ENCODE assay signal across 8 mouse cellular contexts in genomic region chr9:107602068-107602648, GRCm38 (mm10). TPM values are rescaled to one million over a fixed set of nuclear protein-coding genes. Genes with fewer than 3 reads are reported as not detected.
DNase-seq lines count a peak whose midpoint lies in the region; ATAC-seq and TF ChIP-seq lines count a peak whose summit lies in the region.

No protein-coding gene starts in this region.

- TF ChIP-seq RAD21 in CH12.LX (IDR thresholded peaks at IDR 0.05; ENCODE audit: low read depth, low read length): peak; percentile 99

- TF ChIP-seq CTCF in CH12.LX (conservative IDR thresholded peaks at IDR 0.05 in 1 of 2, IDR thresholded peaks at IDR 0.05 in 1 of 2; ENCODE audit: low read depth in 2 of 2, low read length in 2 of 2): peak; percentile 94 to 99

- H3K79me2 ChIP-seq in CH12.LX (replicated peaks; ENCODE audit: control insufficient read depth, extremely low read depth, insufficient read depth, poor library complexity, severe bottlenecking): no peaks in the 10 kb centered on the region

- H3K36me3 ChIP-seq in CH12.LX (replicated peaks in 1 of 2; ENCODE audit: control insufficient read depth in 1 of 2, insufficient read depth in 1 of 2, low read length in 1 of 2): peaks cover 4 to 45% of the 10 kb centered on the region in 2 experiments
- H3K36me3 ChIP-seq in forebrain, embryonic 12.5 days (replicated peaks): no peaks in the 10 kb centered on the region
- H3K36me3 ChIP-seq in heart, embryonic 16.5 days (ENCODE audit: control insufficient read depth, insufficient read depth): no peaks in the 10 kb centered on the region
- no peaks in the 10 kb centered on the region for H3K36me3 ChIP-seq in liver, embryonic 13.5 days
- H3K36me3 ChIP-seq in stomach, embryonic 15.5 days: no peaks in the 10 kb centered on the region

- WGBS in forebrain, embryonic 12.5 days: 13% methylated on average over 10 of the region's 10 CpGs
- whole genome bisulfite sequencing in heart, embryonic 16.5 days: 6% methylated on average over 10 of the region's 10 CpGs
- WGBS in liver, embryonic 13.5 days (ENCODE audit: insufficient replicate concordance): under 1% methylated on average over 10 of the region's 10 CpGs
- 11% methylated on average over 10 of the region's 10 CpGs for WGBS in stomach, embryonic 15.5 days

- H3K4me2 ChIP-seq in CH12.LX (ENCODE audit: insufficient read depth, low read depth, poor library complexity, severe bottlenecking): 0 out of 2 replicates have a peak overlapping the region, but pooled peaks have one; percentile 0
- H3K4me2 ChIP-seq in forebrain, embryonic 12.5 days: no peak overlapping the region
- 0 out of 2 replicates have a peak overlapping the region, but pooled peaks have one; percentile 13 for H3K4me2 ChIP-seq in heart, embryonic 16.5 days (ENCODE audit: low read depth, low read length)
- peak overlapping the region; percentile 46 for H3K4me2 ChIP-seq in liver, embryonic 13.5 days
- no peak overlapping the region; the same call in 1 of the 2 replicates for H3K4me2 ChIP-seq in stomach, embryonic 15.5 days

- H3K4me3 ChIP-seq in CH12.LX (replicated peaks in 1 of 3; ENCODE audit: low read depth in 2 of 3, low read length in 2 of 3, poor library complexity in 1 of 3): no peak overlapping the region
- no peak overlapping the region for H3K4me3 ChIP-seq in forebrain, embryonic 12.5 days (replicated peaks)
- no peak overlapping the region for H3K4me3 ChIP-seq in heart, embryonic 16.5 days (ENCODE audit: low read length)
- peak overlapping the region; percentile 9; the same call in 1 of the 2 replicates for H3K4me3 ChIP-seq in liver, embryonic 13.5 days (replicated peaks)
- H3K4me3 ChIP-seq in stomach, embryonic 15.5 days (replicated peaks): no peak overlapping the region

- H3K27ac ChIP-seq in CH12.LX (ENCODE audit: insufficient read depth, low read depth): no peak overlapping the region
- H3K27ac ChIP-seq in forebrain, embryonic 12.5 days: no peak overlapping the region
- H3K27ac ChIP-seq in heart, embryonic 16.5 days (ENCODE audit: low read length): peak overlapping the region; percentile 3; the same call in 1 of the 2 replicates
- no peak overlapping the region for H3K27ac ChIP-seq in liver, embryonic 13.5 days
- H3K27ac ChIP-seq in stomach, embryonic 15.5 days: 0 out of 2 replicates have a peak overlapping the region, but pooled peaks have one; percentile 51

- peaks cover 27 to 52% of the 10 kb centered on the region in 2 experiments for H3K4me1 ChIP-seq in CH12.LX (ENCODE audit: control insufficient read depth in 1 of 2, insufficient read depth in 2 of 2)
- peaks cover 29% of the 10 kb centered on the region for H3K4me1 ChIP-seq in forebrain, embryonic 12.5 days
- peaks cover 25% of the 10 kb centered on the region for H3K4me1 ChIP-seq in heart, embryonic 16.5 days (ENCODE audit: control insufficient read depth, insufficient read depth, low read length)
- peaks cover 59% of the 10 kb centered on the region for H3K4me1 ChIP-seq in liver, embryonic 13.5 days (replicated peaks)
- peaks cover 27% of the 10 kb centered on the region; the same call in 1 of the 2 replicates for H3K4me1 ChIP-seq in stomach, embryonic 15.5 days

- dilution Hi-C loops in CH12.LX (cut with MboI; ENCODE audit: extremely low pct_ligation_motif_present, extremely low pct_unique_long_range_greater_than_20kb, low sequenced_read_pairs): no loop called here

- TF ChIP-seq EP300 in CH12.LX (IDR thresholded peaks at IDR 0.05; ENCODE audit: low read length): no peak

- peak overlapping the region; percentile 16; the same call in 1 of the 2 replicates for H3K9ac ChIP-seq in CH12.LX (ENCODE audit: insufficient read depth, low read depth)
- H3K9ac ChIP-seq in forebrain, embryonic 12.5 days: no peak overlapping the region
- peak overlapping the region; percentile 38; the same call in 1 of the 2 replicates for H3K9ac ChIP-seq in heart, embryonic 16.5 days (ENCODE audit: low read length)
- peak overlapping the region; percentile 31; the same call in 1 of the 2 replicates for H3K9ac ChIP-seq in liver, embryonic 13.5 days
- H3K9ac ChIP-seq in stomach, embryonic 15.5 days: no peak overlapping the region

- H3K27me3 ChIP-seq in CH12.LX (replicated peaks): no peaks in the 10 kb centered on the region
- H3K27me3 ChIP-seq in forebrain, embryonic 12.5 days: peaks cover 8% of the 10 kb centered on the region; the same call in 1 of the 2 replicates
- no peaks in the 10 kb centered on the region for H3K27me3 ChIP-seq in heart, embryonic 16.5 days (ENCODE audit: control insufficient read depth, insufficient read depth, low read length)
- H3K27me3 ChIP-seq in liver, embryonic 13.5 days: peaks cover 58% of the 10 kb centered on the region
- no peaks in the 10 kb centered on the region for H3K27me3 ChIP-seq in stomach, embryonic 15.5 days (replicated peaks)

- in situ Hi-C loops in CH12.LX (cut with MboI; ENCODE audit: low pct_ligation_motif_present, low pct_unique_long_range_greater_than_20kb, low sequenced_read_pairs): no loop called here

- peak; percentile 51; the same call in 1 of the 2 replicates for ATAC-seq in cerebellum, adult (ENCODE audit: insufficient number of reproducible peaks, low FRiP score, low TSS enrichment)
- ATAC-seq in forebrain, embryonic 12.5 days (ENCODE audit: low FRiP score): peak; percentile 74
- ATAC-seq in heart, embryonic 16.5 days (replicated peaks; ENCODE audit: extremely low read depth, insufficient read depth, low FRiP score): peak; percentile 23; the same call in 1 of the 2 replicates
- ATAC-seq in liver, embryonic 13.5 days (ENCODE audit: low read depth): peak; percentile 59
- peak; percentile 29; the same call in 1 of the 2 replicates for ATAC-seq in stomach, embryonic 15.5 days (ENCODE audit: insufficient read depth, low FRiP score, low read depth)

- H3K9me3 ChIP-seq in CH12.LX (replicated peaks; ENCODE audit: low read length): no peaks in the 10 kb centered on the region
- H3K9me3 ChIP-seq in forebrain, embryonic 12.5 days: no peaks in the 10 kb centered on the region
- H3K9me3 ChIP-seq in heart, embryonic 16.5 days (replicated peaks; ENCODE audit: control insufficient read depth, low read length): no peaks in the 10 kb centered on the region
- H3K9me3 ChIP-seq in liver, embryonic 13.5 days (replicated peaks): no peaks in the 10 kb centered on the region
- H3K9me3 ChIP-seq in stomach, embryonic 15.5 days: no peaks in the 10 kb centered on the region

- peak; percentile 84 for DNase-seq in CH12.LX (ENCODE audit: extremely low read depth)
- peak; percentile 93 for DNase-seq in kidney, postnatal 14 days
- DNase-seq in liver, embryonic 13.5 days: peak; percentile 81
- DNase-seq in neural tube, embryonic 10.5 days (ENCODE audit: extremely low spot score, low spot score): peak; percentile 96

- peak; percentile 33; the same call in 1 of the 2 replicates for TF ChIP-seq POLR2A in CH12.LX (IDR thresholded peaks at IDR 0.05; ENCODE audit: low read depth, low read length)

TF ChIP-seq in CH12.LX, 34 proteins besides CTCF, POLR2A, EP300 and RAD21 (continues in another document):
- TF ChIP-seq CHD2 (IDR thresholded peaks at IDR 0.05; ENCODE audit: low read length): no peak

RNA-seq across cellular contexts. Expression of gene Sema3b, which starts 6.9 kb away (rescaled TPM):
- total RNA-seq in CH12.LX (2012; rRNA removed) (7.4 and 11.6 TPM in 2 replicates), CH12.LX (2014; rRNA removed) (8.0 and 8.2 TPM in 2 replicates)
- 4.3 and 4.7 TPM in 2 replicates for polyA plus RNA-seq in CH12.LX (2012; ENCODE audit: insufficient read length, low read depth)
- polyA plus RNA-seq in forebrain, embryonic 12.5 days (2016; fragmentation: Nextera tagmentation; extraction: Ambion mirVana): 1.7 and 2.6 TPM in 2 replicates
- 11.0 and 12.0 TPM in 2 replicates for polyA plus RNA-seq in heart, embryonic 16.5 days (2015; fragmentation: Nextera tagmentation; extraction: Ambion mirVana)
- 0.22 and 0.34 TPM in 2 replicates for polyA plus RNA-seq in liver, embryonic 13.5 days (2015; fragmentation: Nextera tagmentation; extraction: Ambion mirVana)
- 13.2 and 16.5 TPM in 2 replicates for polyA plus RNA-seq in stomach, embryonic 15.5 days (2015; fragmentation: Nextera tagmentation; extraction: Ambion mirVana)

RNA-seq across cellular contexts. Expression of gene Ifrd2, which starts 14.7 kb away (rescaled TPM):
- total RNA-seq in CH12.LX (2012; rRNA removed) (91.3 and 101 TPM in 2 replicates), CH12.LX (2014; rRNA removed) (57.7 and 62.8 TPM in 2 replicates)
- polyA plus RNA-seq in CH12.LX (2012; ENCODE audit: insufficient read length, low read depth): 127 and 143 TPM in 2 replicates
- polyA plus RNA-seq in forebrain, embryonic 12.5 days (2016; fragmentation: Nextera tagmentation; extraction: Ambion mirVana): 22.1 and 26.3 TPM in 2 replicates
- 45.7 and 46.5 TPM in 2 replicates for polyA plus RNA-seq in heart, embryonic 16.5 days (2015; fragmentation: Nextera tagmentation; extraction: Ambion mirVana)
- polyA plus RNA-seq in liver, embryonic 13.5 days (2015; fragmentation: Nextera tagmentation; extraction: Ambion mirVana): 167 and 175 TPM in 2 replicates
- polyA plus RNA-seq in stomach, embryonic 15.5 days (2015; fragmentation: Nextera tagmentation; extraction: Ambion mirVana): 65.1 and 68.2 TPM in 2 replicates

RNA-seq across cellular contexts. Expression of gene Hyal3, which starts 21.5 kb away (rescaled TPM):
- total RNA-seq in CH12.LX (2012; rRNA removed) (0.13 TPM in 1 of 2 replicates, not detected in the other), CH12.LX (2014; rRNA removed) (0.12 TPM in 1 of 2 replicates, not detected in the other)
- 0.14 and 0.21 TPM in 2 replicates for polyA plus RNA-seq in CH12.LX (2012; ENCODE audit: insufficient read length, low read depth)
- 0.80 and 1.2 TPM in 2 replicates for polyA plus RNA-seq in forebrain, embryonic 12.5 days (2016; fragmentation: Nextera tagmentation; extraction: Ambion mirVana)
- 0.54 and 0.69 TPM in 2 replicates for polyA plus RNA-seq in heart, embryonic 16.5 days (2015; fragmentation: Nextera tagmentation; extraction: Ambion mirVana)
- 0.82 and 1.2 TPM in 2 replicates for polyA plus RNA-seq in liver, embryonic 13.5 days (2015; fragmentation: Nextera tagmentation; extraction: Ambion mirVana)
- polyA plus RNA-seq in stomach, embryonic 15.5 days (2015; fragmentation: Nextera tagmentation; extraction: Ambion mirVana): 1.1 and 1.7 TPM in 2 replicates

RNA-seq across cellular contexts. Expression of gene Naa80, which starts 23.5 kb away (rescaled TPM):
- total RNA-seq in CH12.LX (2012; rRNA removed) (4.4 and 4.8 TPM in 2 replicates), CH12.LX (2014; rRNA removed) (0.70 and 1.7 TPM in 2 replicates)
- 5.5 and 9.3 TPM in 2 replicates for polyA plus RNA-seq in CH12.LX (2012; ENCODE audit: insufficient read length, low read depth)
- 13.7 and 14.2 TPM in 2 replicates for polyA plus RNA-seq in forebrain, embryonic 12.5 days (2016; fragmentation: Nextera tagmentation; extraction: Ambion mirVana)
- 15.1 and 19.2 TPM in 2 replicates for polyA plus RNA-seq in heart, embryonic 16.5 days (2015; fragmentation: Nextera tagmentation; extraction: Ambion mirVana)
- polyA plus RNA-seq in liver, embryonic 13.5 days (2015; fragmentation: Nextera tagmentation; extraction: Ambion mirVana): 10.5 and 12.2 TPM in 2 replicates
- polyA plus RNA-seq in stomach, embryonic 15.5 days (2015; fragmentation: Nextera tagmentation; extraction: Ambion mirVana): 16.1 and 18.6 TPM in 2 replicates

RNA-seq across cellular contexts. Expression of gene Hyal1, which starts 25.4 kb away (rescaled TPM):
- total RNA-seq in CH12.LX (2012; rRNA removed) (0.38 and 0.59 TPM in 2 replicates), CH12.LX (2014; rRNA removed) (0.16 TPM in 1 of 2 replicates, not detected in the other)
- polyA plus RNA-seq in CH12.LX (2012; ENCODE audit: insufficient read length, low read depth): 0.40 and 0.82 TPM in 2 replicates
- 6.9 and 8.4 TPM in 2 replicates for polyA plus RNA-seq in forebrain, embryonic 12.5 days (2016; fragmentation: Nextera tagmentation; extraction: Ambion mirVana)
- polyA plus RNA-seq in heart, embryonic 16.5 days (2015; fragmentation: Nextera tagmentation; extraction: Ambion mirVana): 7.5 and 8.4 TPM in 2 replicates
- polyA plus RNA-seq in liver, embryonic 13.5 days (2015; fragmentation: Nextera tagmentation; extraction: Ambion mirVana): 2.6 TPM in 2 replicates
- 9.2 and 10.8 TPM in 2 replicates for polyA plus RNA-seq in stomach, embryonic 15.5 days (2015; fragmentation: Nextera tagmentation; extraction: Ambion mirVana)

Comparison
In these comparisons a context has a peak if more than half of its experiments do, and no peak if none do; other contexts are left out.
1. H3K27ac ChIP-seq: peak in heart, embryonic 16.5 days (single experiment) and stomach, embryonic 15.5 days (single experiment); none in CH12.LX (single experiment), forebrain, embryonic 12.5 days (single experiment) and liver, embryonic 13.5 days (single experiment).
2. H3K4me2 ChIP-seq: peak in CH12.LX (single experiment), heart, embryonic 16.5 days (single experiment) and liver, embryonic 13.5 days (single experiment); none in forebrain, embryonic 12.5 days (single experiment) and stomach, embryonic 15.5 days (single experiment).
3. H3K9ac ChIP-seq: peak in CH12.LX (single experiment), heart, embryonic 16.5 days (single experiment) and liver, embryonic 13.5 days (single experiment); none in forebrain, embryonic 12.5 days (single experiment) and stomach, embryonic 15.5 days (single experiment).
4. ATAC-seq: peak in every context shown above with its lines; median percentile 74 in forebrain, embryonic 12.5 days; 59 in liver, embryonic 13.5 days; 51 in cerebellum, adult; 29 in stomach, embryonic 15.5 days; 23 in heart, embryonic 16.5 days.
5. Peak in every context shown above with its lines, with median percentiles within 50 percentile points of each other: DNase-seq.